Mouse (Mus musculus): Measurements from ENCODE around the gene Rrp36.

DNA sequence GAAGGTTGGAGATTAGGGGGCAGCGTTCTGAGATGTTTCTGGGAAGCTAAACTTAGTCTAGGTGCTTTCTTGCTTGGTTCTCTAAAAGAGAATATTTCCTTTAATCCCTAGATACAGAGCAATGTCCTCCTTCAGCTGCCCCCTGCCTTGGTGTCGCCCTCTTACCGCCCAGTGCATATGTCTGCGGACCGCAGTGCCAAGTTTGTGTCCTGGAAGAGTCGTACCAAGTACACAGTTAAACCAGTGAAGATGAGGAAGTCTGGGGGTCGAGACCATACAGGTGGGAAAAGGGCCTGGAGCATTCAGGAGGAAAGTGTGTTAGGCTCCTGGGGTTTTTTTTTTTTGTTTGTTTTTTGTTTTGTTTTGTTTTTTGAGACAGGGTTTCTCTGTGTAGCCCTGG is 26.9 kb downstream of the Rrp36 start:
- TF ChIP-seq CTCF (IDR thresholded peaks at IDR 0.05; ENCODE audit: low read depth) (no peak), EP300 (IDR thresholded peaks at IDR 0.05; ENCODE audit: low read depth) (no peak)
